In the genomic region with DNA sequence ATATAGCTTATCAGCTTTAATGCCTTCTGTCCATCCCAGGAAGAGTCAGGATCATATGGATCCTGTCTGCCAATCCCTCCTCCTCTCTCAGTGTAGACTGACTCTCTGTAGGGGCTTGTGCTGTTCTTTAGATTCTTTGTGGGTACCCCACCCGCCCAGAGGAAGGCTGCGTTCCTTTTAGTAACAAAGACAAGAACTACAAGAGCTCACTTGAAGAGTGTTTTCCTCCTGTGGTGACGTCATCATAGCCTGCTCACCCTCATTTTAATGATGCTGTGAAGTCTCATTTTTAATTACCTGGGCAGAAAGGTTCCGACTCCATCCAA, we compare ENCODE assay signal across 23 mouse cellular contexts. TPM values are rescaled to one million over a fixed set of nuclear protein-coding genes. Genes with fewer than 3 reads are reported as not detected.
DNase-seq lines count a peak whose midpoint lies in the region; ATAC-seq lines count a peak whose summit lies in the region.
"Had no signal": no experiment of that assay in that cellular context is flagged by ENCODE, and none has a peak within 500 bp of the region (broad histone marks: within the 10 kb centered on the region; RNA-seq: fewer than 3 reads in every experiment).

No protein-coding gene starts in this region.

- H3K4me3 ChIP-seq in heart, embryonic 10.5 days = no peak overlapping the region
- no peak overlapping the region for H3K4me3 ChIP-seq in hindbrain, embryonic 12.5 days
- H3K4me3 ChIP-seq in hindbrain, embryonic 13.5 days = no peak overlapping the region
- H3K4me3 ChIP-seq: embryonic facial prominence, embryonic 15.5 days; left cerebral cortex, adult 2 months; limb, embryonic 10.5 days; megakaryocyte, embryonic 14.5 days had no signal

- H3K4me1 ChIP-seq in heart, embryonic 10.5 days = peaks cover 62% of the 10 kb centered on the region
- peaks cover 15% of the 10 kb centered on the region for H3K4me1 ChIP-seq in hindbrain, embryonic 12.5 days
- H3K4me1 ChIP-seq in hindbrain, embryonic 13.5 days (replicated peaks) = peaks cover 16% of the 10 kb centered on the region; the same call in 1 of the 2 replicates
- H3K4me1 ChIP-seq: embryonic facial prominence, embryonic 15.5 days had no signal

- no peaks in the 10 kb centered on the region for H3K9me3 ChIP-seq in heart, embryonic 10.5 days
- H3K9me3 ChIP-seq in hindbrain, embryonic 12.5 days (replicated peaks) = no peaks in the 10 kb centered on the region
- no peaks in the 10 kb centered on the region for H3K9me3 ChIP-seq in hindbrain, embryonic 13.5 days
- H3K9me3 ChIP-seq: embryonic facial prominence, embryonic 15.5 days; limb, embryonic 10.5 days; megakaryocyte, embryonic 14.5 days had no signal

- peak; percentile 4; the same call in 1 of the 2 replicates for ATAC-seq in hindbrain, embryonic 12.5 days (ENCODE audit: low FRiP score)
- ATAC-seq in hindbrain, embryonic 13.5 days (ENCODE audit: low FRiP score) = no peak
- ATAC-seq in activated CD4-positive, CD25-positive, alpha-beta regulatory T cell, adult 4 months = no peak
- ATAC-seq: liver, postnatal 0 days had no signal

- no peak for DNase-seq in heart, embryonic 10.5 days (ENCODE audit: low spot score)
- DNase-seq in heart, adult 8-10 months (ENCODE audit: low spot score) = no peak
- peak; percentile 32 for DNase-seq in retina, embryonic 14.5 days (ENCODE audit: low spot score)
- no peak for DNase-seq in retina, postnatal 1 day
- no peak for DNase-seq in lung, postnatal 10 days
- DNase-seq: adrenal gland, postnatal 36 days; cerebellum, adult 11-12 months; cerebellum, postnatal 36 days; layer of hippocampus, adult 9-11 months; liver, postnatal 0 days; right cerebral cortex, postnatal 4 days; thymus, adult 2 months had no signal

- peak overlapping the region; percentile 83 for H3K27ac ChIP-seq in heart, embryonic 10.5 days
- peak overlapping the region; percentile 60 for H3K27ac ChIP-seq in hindbrain, embryonic 12.5 days
- no peak overlapping the region for H3K27ac ChIP-seq in hindbrain, embryonic 13.5 days
- H3K27ac ChIP-seq: embryonic facial prominence, embryonic 15.5 days; left cerebral cortex, adult 2 months; limb, embryonic 10.5 days had no signal

- peaks cover 16% of the 10 kb centered on the region; the same call in 1 of the 2 replicates for H3K27me3 ChIP-seq in heart, embryonic 10.5 days (ENCODE audit: insufficient read depth, poor library complexity, severe bottlenecking)
- peaks cover 37% of the 10 kb centered on the region for H3K27me3 ChIP-seq in hindbrain, embryonic 12.5 days
- H3K27me3 ChIP-seq in hindbrain, embryonic 13.5 days = peaks cover 51% of the 10 kb centered on the region
- H3K27me3 ChIP-seq: embryonic facial prominence, embryonic 15.5 days had no signal

- H3K9ac ChIP-seq in hindbrain, embryonic 12.5 days = no peak overlapping the region
- H3K9ac ChIP-seq in hindbrain, embryonic 13.5 days = no peak overlapping the region
- H3K9ac ChIP-seq: embryonic facial prominence, embryonic 15.5 days; liver, postnatal 0 days had no signal

- H3K36me3 ChIP-seq in heart, embryonic 10.5 days = no peaks in the 10 kb centered on the region
- no peaks in the 10 kb centered on the region for H3K36me3 ChIP-seq in hindbrain, embryonic 12.5 days
- no peaks in the 10 kb centered on the region for H3K36me3 ChIP-seq in hindbrain, embryonic 13.5 days
- H3K36me3 ChIP-seq: embryonic facial prominence, embryonic 15.5 days; limb, embryonic 10.5 days had no signal

- 41% methylated on average over 4 of the region's 4 CpGs for WGBS in heart, embryonic 10.5 days
- 54% methylated on average over 4 of the region's 4 CpGs for WGBS in hindbrain, embryonic 12.5 days
- 45% methylated on average over 4 of the region's 4 CpGs for WGBS in hindbrain, embryonic 13.5 days

- H3K4me2 ChIP-seq in hindbrain, embryonic 12.5 days (replicated peaks) = no peak overlapping the region
- no peak overlapping the region for H3K4me2 ChIP-seq in hindbrain, embryonic 13.5 days
- H3K4me2 ChIP-seq: embryonic facial prominence, embryonic 15.5 days had no signal

RNA-seq across cellular contexts. Expression of gene Mrpl36, which starts 22.3 kb away (rescaled TPM):
- 145 and 181 TPM in 2 replicates for polyA plus RNA-seq in heart, embryonic 10.5 days (2016; fragmentation: Nextera tagmentation; extraction: Ambion mirVana)
- total RNA-seq in heart, adult 8-10 months (2022) = 10 to 100 TPM; 55.1 to 69.7 (median 59.7) TPM
- polyA plus RNA-seq in hindbrain, embryonic 12.5 days (2016; fragmentation: Nextera tagmentation; extraction: Ambion mirVana) = 91.8 and 101 TPM in 2 replicates
- 86.9 and 96.8 TPM in 2 replicates for polyA plus RNA-seq in hindbrain, embryonic 13.5 days (2015; fragmentation: Nextera tagmentation; extraction: Ambion mirVana)
- polyA plus RNA-seq in activated CD4-positive, CD25-positive, alpha-beta regulatory T cell, adult 4 months (2017; shearing (Covaris generic)) = 100 to 1,000 TPM; 138 to 148 TPM

RNA-seq across cellular contexts. Expression of gene Ndufs6, which starts 22.3 kb away (rescaled TPM):
- 499 and 600 TPM in 2 replicates for polyA plus RNA-seq in heart, embryonic 10.5 days (2016; fragmentation: Nextera tagmentation; extraction: Ambion mirVana)
- 1,000 to 10,000 TPM; 1,175 to 1,391 (median 1,278) TPM for total RNA-seq in heart, adult 8-10 months (2022)
- polyA plus RNA-seq in hindbrain, embryonic 12.5 days (2016; fragmentation: Nextera tagmentation; extraction: Ambion mirVana) = 263 and 312 TPM in 2 replicates
- polyA plus RNA-seq in hindbrain, embryonic 13.5 days (2015; fragmentation: Nextera tagmentation; extraction: Ambion mirVana) = 370 and 384 TPM in 2 replicates
- 100 to 1,000 TPM; 157 to 168 TPM for polyA plus RNA-seq in activated CD4-positive, CD25-positive, alpha-beta regulatory T cell, adult 4 months (2017; shearing (Covaris generic))

RNA-seq across cellular contexts. Expression of gene Irx4, which starts 45.8 kb away (rescaled TPM):
- 39.4 and 78.4 TPM in 2 replicates for polyA plus RNA-seq in heart, embryonic 10.5 days (2016; fragmentation: Nextera tagmentation; extraction: Ambion mirVana)
- total RNA-seq in heart, adult 8-10 months (2022) = 10 to 100 TPM; 27.8 to 34.9 (median 32.4) TPM
- polyA plus RNA-seq in hindbrain, embryonic 12.5 days (2016; fragmentation: Nextera tagmentation; extraction: Ambion mirVana) = 7.6 and 8.7 TPM in 2 replicates
- polyA plus RNA-seq in hindbrain, embryonic 13.5 days (2015; fragmentation: Nextera tagmentation; extraction: Ambion mirVana) = 5.8 and 7.3 TPM in 2 replicates
- polyA plus RNA-seq in activated CD4-positive, CD25-positive, alpha-beta regulatory T cell, adult 4 months (2017; shearing (Covaris generic)) = not detected
- total RNA-seq: adrenal gland, postnatal 36 days; gastrocnemius, adult 18-20 months; gastrocnemius, postnatal 4 days; left cerebral cortex, adult 2 months; liver, adult 2 months; MEL had no signal
- polyA plus RNA-seq: liver, adult 2 months; liver, postnatal 0 days had no signal
